Comparison of ENCODE assay signal across 22 mouse cellular contexts in genomic region chr3:132471070-132471469, GRCm38 (mm10).
"Had no signal": no experiment of that assay in that cellular context is flagged by ENCODE, and none has a peak within 500 bp of the region (broad histone marks: within the 10 kb centered on the region; RNA-seq: fewer than 3 reads in every experiment).

No protein-coding gene starts in this region.

- ATAC-seq: liver, postnatal 0 days; midbrain, embryonic 16.5 days had no signal

- H3K27ac ChIP-seq: lung, embryonic 15.5 days; macrophage; midbrain, embryonic 12.5 days; neural tube, embryonic 13.5 days; neural tube, embryonic 15.5 days; stomach, embryonic 15.5 days; stomach, postnatal 0 days had no signal

- H3K9ac ChIP-seq: liver, postnatal 0 days; lung, embryonic 15.5 days; midbrain, embryonic 12.5 days; neural tube, embryonic 13.5 days; neural tube, embryonic 15.5 days; stomach, embryonic 15.5 days had no signal

- H3K4me2 ChIP-seq: lung, embryonic 15.5 days; midbrain, embryonic 12.5 days; neural tube, embryonic 13.5 days; neural tube, embryonic 15.5 days; stomach, embryonic 15.5 days had no signal

- H3K36me3 ChIP-seq: lung, embryonic 15.5 days; midbrain, embryonic 12.5 days; neural tube, embryonic 13.5 days; neural tube, embryonic 15.5 days; stomach, embryonic 15.5 days had no signal

- H3K27me3 ChIP-seq: lung, embryonic 15.5 days; megakaryocyte, embryonic 14.5 days; midbrain, embryonic 12.5 days; neural tube, embryonic 13.5 days; neural tube, embryonic 15.5 days; stomach, embryonic 15.5 days had no signal

- H3K4me1 ChIP-seq: lung, embryonic 15.5 days; megakaryocyte, embryonic 14.5 days; midbrain, embryonic 12.5 days; neural tube, embryonic 13.5 days; neural tube, embryonic 15.5 days; stomach, embryonic 15.5 days had no signal

- DNase-seq: liver, postnatal 0 days; lung, adult 2 months; lung, postnatal 10 days; midbrain, embryonic 14.5 days; retina, postnatal 1 day; right cerebral cortex, adult 18-20 months; right cerebral cortex, postnatal 25 days; right cerebral cortex, postnatal 4 days; spleen, adult 18-20 months; thymus, adult 2 months; thymus, postnatal 25 days; thymus, postnatal 4 days had no signal

- H3K4me3 ChIP-seq: lung, embryonic 15.5 days; megakaryocyte, embryonic 14.5 days; midbrain, embryonic 12.5 days; myocyte; neural tube, embryonic 13.5 days; neural tube, embryonic 15.5 days; stomach, embryonic 15.5 days had no signal

- H3K9me3 ChIP-seq: lung, embryonic 15.5 days; megakaryocyte, embryonic 14.5 days; midbrain, embryonic 12.5 days; neural tube, embryonic 13.5 days; neural tube, embryonic 15.5 days; stomach, embryonic 15.5 days had no signal
